Mouse (Mus musculus): ENCODE results near the gene Hist1h2bc.

DNA sequence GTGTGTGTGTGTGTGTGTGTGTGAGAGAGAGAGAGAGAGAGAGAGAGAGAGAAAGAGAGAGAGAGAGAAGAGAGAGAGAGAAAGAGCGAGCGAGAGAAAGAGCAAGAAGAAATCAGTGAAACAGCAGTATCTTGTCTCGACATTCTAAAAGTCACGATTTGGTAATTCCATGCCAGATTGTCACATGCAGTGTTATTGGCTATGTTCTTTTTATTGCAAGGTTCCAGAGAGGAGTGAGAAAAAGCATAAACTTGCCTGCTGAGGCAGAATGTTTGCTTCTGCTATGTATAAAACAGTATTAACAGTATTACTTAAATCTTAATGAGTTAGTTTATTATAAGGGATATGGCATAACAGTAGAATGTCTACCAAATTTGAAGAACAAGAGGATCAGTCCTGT is 2.0 kb downstream of the Hist1h2bc start:
- TF ChIP-seq CTCF (IDR thresholded peaks at IDR 0.05; ENCODE audit: low read depth, low read length) (no peak), POLR2A (IDR thresholded peaks at IDR 0.05; ENCODE audit: borderline replicate concordance, low read depth, low read length) (no peak)
